Mouse (Mus musculus) spleen, adult 2 months (tissue): Measurements from ENCODE around the gene Tmx2. TPM values are rescaled to one million over a fixed set of nuclear protein-coding genes. Genes with fewer than 3 reads are reported as not detected.
A peak's percentile ranks its signal among the peaks of the same experiment; 100 is the strongest.

ENCODE experiments used
- DNase-seq, 2 experiments: peaks; one replicate each; pipeline versions ENCODE4 v3.0.0 to v3.0.0-alpha.2; 2012 to 2021; ENCODE audit warnings: low spot score in 2 of 2, low read depth in 1 of 2
- H3K27ac ChIP-seq: fragments of 200-500 bp; 2 replicates; pipeline ENCODE4 v1.5.1; 2012; ENCODE audit warnings: low read length, inconsistent platforms; ENCODE audit not compliant: insufficient read depth
- H3K27me3 ChIP-seq: fragments of 200-500 bp; 2 replicates; pipeline ENCODE4 v1.6.1; 2012; ENCODE audit warnings: mild to moderate bottlenecking, moderate library complexity, low read length, inconsistent platforms; ENCODE audit not compliant: control insufficient read depth, insufficient read depth
- H3K36me3 ChIP-seq: fragments of 200-500 bp; 2 replicates; pipeline ENCODE4 v1.6.1; 2012; ENCODE audit warnings: mild to moderate bottlenecking, low read length, inconsistent platforms; ENCODE audit not compliant: control insufficient read depth, insufficient read depth
- H3K4me1 ChIP-seq: fragments of 200-500 bp; 2 replicates; pipeline ENCODE4 v1.6.1; 2011; ENCODE audit warnings: inconsistent platforms; ENCODE audit not compliant: control insufficient read depth, insufficient read depth, insufficient read length
- H3K4me3 ChIP-seq: fragments of 200-500 bp; 2 replicates; pipeline ENCODE4 v1.5.1; 2011; ENCODE audit warnings: mild to moderate bottlenecking, inconsistent platforms; ENCODE audit not compliant: insufficient read depth, insufficient read length; ENCODE audit errors: extremely low read depth
- CTCF ChIP-seq: fragments of 200-500 bp; IDR thresholded peaks from 2 replicates; pipeline ENCODE4 v1.5.1; 2011; ENCODE audit warnings: mild to moderate bottlenecking, inconsistent platforms; ENCODE audit not compliant: insufficient read depth, insufficient read length, insufficient replicate concordance; ENCODE audit errors: extremely low read depth
- POLR2A ChIP-seq: fragments of 200-500 bp; IDR thresholded peaks from 2 replicates; pipeline ENCODE4 v1.6.1; 2011; ENCODE audit warnings: low read depth, low read length, inconsistent platforms
- WGBS: fragments of 180-500 bp; shearing (Covaris S2); methylation state at CpG from one replicate; pipeline ENCODE4 v1.1.7; 2018; 5-methylcytosine and 5-hydroxymethylcytosine counted together
- polyA plus RNA-seq: library from polyadenylated mRNA; depleted of rRNA; stranded (reverse); fragments of >200 nt; gene quantifications from 2 replicates; pipeline ENCODE4 v1.2.3, GENCODE M21; 2012

Tmx2 gene
- polyA plus RNA-seq, 1 experiment = 32.3 TPM

DNA sequence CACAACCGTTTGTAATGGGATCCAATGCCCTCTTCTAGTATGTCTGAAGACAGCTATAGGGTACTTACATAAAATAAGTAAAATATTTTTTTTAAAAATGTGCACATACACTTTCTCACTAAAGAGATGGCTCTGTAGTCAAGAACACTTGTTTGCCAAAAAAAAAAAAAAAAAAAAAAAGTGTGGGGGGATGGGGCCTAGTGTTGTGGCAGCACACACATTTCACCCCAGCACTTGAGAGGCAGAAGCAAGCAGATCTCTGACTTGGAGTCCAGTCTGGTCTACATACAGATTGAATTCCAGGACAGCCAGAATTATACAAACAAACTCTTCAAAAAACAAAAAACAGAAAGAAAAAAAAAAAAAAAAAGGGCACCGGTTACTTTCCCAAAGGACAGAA is 41.8 kb upstream of the Tmx2 start:
- H3K36me3 ChIP-seq = peaks cover 13% of the 10 kb centered on the region
- TF ChIP-seq POLR2A (no peak), CTCF (no peak)
- no peak for DNase-seq
- no peaks in the 10 kb centered on the region for H3K27me3 ChIP-seq
- peaks cover 4% of the 10 kb centered on the region for H3K4me1 ChIP-seq
- H3K27ac ChIP-seq = no peak overlapping the region
- WGBS = 97% methylated on average over 2 of the region's 2 CpGs
- H3K4me3 ChIP-seq = no peak overlapping the region

DNA sequence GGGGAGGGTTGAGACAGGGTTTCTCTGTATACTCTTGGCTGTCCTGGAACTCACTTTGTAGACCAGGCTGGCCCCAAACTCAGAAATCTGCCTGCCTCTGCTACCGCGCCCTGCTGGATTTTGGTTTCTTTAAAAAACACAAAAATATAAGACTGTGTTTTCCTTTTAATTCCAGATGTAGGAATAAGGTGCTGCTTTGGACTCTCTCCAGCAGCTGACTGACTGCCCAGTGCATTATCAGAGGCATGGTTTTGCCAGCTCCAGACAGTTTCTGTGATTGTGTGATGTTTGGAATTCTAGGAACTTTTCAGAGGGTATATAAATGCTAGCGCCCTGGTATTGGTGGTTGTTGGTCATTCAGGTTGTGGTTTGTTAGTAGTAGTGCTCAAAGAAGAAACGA is 38.4 kb upstream of the Tmx2 start:
- H3K27me3 ChIP-seq = no peaks in the 10 kb centered on the region
- peaks cover 3% of the 10 kb centered on the region for H3K4me1 ChIP-seq
- H3K4me3 ChIP-seq = no peak overlapping the region
- TF ChIP-seq POLR2A = no peak
- TF ChIP-seq CTCF = no peak
- no peak overlapping the region for H3K27ac ChIP-seq
- peaks cover 1% of the 10 kb centered on the region; the same call in 1 of the 2 replicates for H3K36me3 ChIP-seq
- DNase-seq = no peak
- 90% methylated on average over 4 of the region's 4 CpGs for WGBS

DNA sequence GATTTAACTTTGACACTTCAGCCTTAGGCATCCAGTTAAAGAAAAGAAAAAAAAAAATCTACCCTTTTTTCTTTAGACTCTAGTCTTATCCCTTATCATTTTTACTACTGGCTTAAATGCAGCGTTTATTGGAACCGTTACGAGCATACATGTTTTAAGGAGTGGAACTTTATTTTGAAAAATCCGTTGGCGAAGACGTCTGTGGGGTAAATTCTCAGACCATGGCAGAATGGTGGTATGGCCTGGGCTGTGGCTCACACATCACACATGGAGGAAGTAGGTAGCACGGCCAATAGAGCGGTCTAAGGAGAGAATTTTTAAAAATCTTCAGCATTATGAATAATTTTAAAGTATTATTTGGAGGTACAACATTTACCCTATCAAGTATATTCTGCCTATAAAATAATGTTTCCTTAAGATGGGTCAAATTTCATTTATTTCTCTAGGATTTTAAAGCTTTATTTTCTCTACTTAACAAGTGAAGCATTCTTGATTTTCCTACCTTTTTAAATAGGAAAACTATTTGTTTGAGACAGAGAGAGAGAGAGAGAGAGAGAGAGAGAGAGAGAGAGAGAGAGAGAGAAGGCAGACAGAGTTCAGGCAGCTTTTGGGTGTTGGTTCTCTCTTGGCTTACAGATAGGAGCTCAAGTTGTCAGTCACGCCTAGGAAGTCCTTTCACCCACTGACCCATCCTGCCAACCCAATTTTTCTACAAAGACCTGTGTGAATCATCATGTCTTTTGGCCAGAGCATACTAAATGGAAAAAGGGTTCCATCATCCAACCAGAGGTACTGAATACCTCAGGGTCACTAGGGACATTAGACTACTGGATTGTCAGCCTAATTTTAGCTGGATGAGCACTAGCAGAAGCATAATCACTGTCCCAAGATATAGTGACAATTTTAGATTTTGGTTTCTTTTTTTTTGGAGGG is 37.7 kb upstream of the Tmx2 start:
- Histone ChIP-seq H3K36me3 (peaks cover 1% of the 10 kb centered on the region; the same call in 1 of the 2 replicates), H3K4me3 (peak overlapping the region; percentile 98; the same call in 1 of the 2 replicates), H3K27ac (peak overlapping the region; percentile 90), H3K4me1 (peaks cover 3% of the 10 kb centered on the region), H3K27me3 (no peaks in the 10 kb centered on the region)
- TF ChIP-seq CTCF (no peak), POLR2A (no peak)
- no peak for DNase-seq
- WGBS = 14% methylated on average over 9 of the region's 9 CpGs

DNA sequence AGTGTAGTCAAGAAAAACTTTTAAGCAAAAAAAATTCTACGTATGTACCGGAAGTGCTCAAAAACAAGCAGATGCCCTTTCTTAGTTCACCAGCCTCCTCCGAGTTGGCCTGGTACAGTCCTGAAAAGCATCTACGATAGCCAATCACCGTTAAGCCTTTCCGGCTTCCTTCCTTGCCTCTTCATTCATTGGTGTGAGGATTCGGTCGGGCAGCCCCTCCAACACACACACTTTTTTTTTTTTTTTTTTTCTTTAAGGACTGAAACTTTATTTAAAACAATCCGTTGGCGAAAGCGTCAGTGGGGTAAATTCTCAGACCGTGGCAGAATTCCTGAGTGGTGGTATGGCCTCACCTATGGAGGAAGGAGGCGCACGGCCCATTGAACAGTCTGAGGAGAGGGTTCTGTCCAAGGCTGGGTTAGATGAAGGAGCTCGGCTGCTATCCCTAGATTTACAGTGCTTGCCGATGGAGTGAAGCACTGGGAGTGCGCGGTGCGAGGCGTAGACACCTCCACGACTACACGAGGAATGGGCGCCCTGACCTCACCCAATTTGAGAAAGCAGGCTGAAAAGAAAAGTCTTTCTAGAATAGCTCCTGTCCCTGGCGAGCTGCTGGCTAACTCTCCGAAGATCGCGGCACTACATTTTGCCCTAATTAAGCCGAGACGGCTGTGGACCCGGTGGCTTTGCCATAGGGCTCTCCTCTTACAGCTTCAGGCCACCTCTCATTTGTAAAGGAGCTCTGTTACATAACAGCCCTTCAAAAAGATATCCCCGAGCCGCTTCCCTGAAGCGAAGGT is 36.8 kb upstream of the Tmx2 start:
- TF ChIP-seq CTCF = no peak
- no peak for TF ChIP-seq POLR2A
- WGBS = under 1% methylated on average over 33 of the region's 33 CpGs
- peak; percentile 74 to 98 for DNase-seq
- Histone ChIP-seq H3K27me3 (no peaks in the 10 kb centered on the region), H3K27ac (peak overlapping the region; percentile 94), H3K4me1 (peaks cover 3% of the 10 kb centered on the region), H3K4me3 (peak overlapping the region; percentile 98), H3K36me3 (peaks cover 2% of the 10 kb centered on the region)

DNA sequence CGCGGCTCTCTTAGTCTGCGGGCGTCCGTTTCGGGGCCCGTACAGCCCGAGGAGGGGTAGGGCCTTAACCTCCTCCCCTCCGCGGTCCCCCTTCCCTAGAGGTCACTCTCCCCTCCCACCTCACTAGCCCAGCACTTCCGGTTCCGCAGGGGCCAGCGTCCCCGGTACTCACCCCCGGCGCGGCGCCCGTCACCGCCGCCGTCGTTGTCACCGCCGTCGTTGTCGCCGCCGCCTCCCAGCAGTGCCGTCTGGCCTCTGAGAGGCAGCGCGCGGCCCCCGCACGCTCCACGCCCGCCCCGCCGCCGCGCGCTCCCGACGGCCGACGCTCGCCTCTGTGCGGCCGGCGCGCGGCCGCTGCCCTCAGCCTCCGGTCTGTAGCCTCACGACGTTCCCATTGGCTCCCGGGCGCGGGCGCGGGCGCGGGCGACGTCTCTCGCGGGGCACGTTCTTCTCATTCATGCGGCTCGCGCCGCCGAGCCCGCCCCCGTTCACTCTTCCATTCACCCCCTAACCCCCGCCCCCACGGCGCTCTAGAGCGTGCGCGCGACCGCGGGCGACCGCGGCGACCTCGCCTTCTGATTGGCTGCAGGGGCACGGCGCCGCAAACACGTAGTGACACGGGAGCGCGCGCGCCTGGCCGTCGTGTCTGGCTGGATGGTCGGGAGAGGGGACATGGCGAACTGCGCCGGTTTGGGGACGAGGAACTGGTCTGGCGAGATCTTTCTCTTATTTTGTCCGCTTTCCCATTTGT is 36.0 kb upstream of the Tmx2 start, which contains the start of gene Zdhhc5:
Gene Zdhhc5, minus strand, starts transcription at position 370 of the 751 bp plus-strand sequence.
- TF ChIP-seq POLR2A (peak; percentile 89), CTCF (no peak)
- peak; percentile 96 to 97 for DNase-seq
- under 1% methylated on average over 104 of the region's 107 CpGs for WGBS
- peaks cover 3% of the 10 kb centered on the region for H3K4me1 ChIP-seq
- peaks cover 6% of the 10 kb centered on the region for H3K36me3 ChIP-seq
- peak within 1 kb of the TSS; percentile 98 for H3K4me3 ChIP-seq
- peak within 1 kb of the TSS; percentile 94 for H3K27ac ChIP-seq
- no peaks in the 10 kb centered on the region for H3K27me3 ChIP-seq

DNA sequence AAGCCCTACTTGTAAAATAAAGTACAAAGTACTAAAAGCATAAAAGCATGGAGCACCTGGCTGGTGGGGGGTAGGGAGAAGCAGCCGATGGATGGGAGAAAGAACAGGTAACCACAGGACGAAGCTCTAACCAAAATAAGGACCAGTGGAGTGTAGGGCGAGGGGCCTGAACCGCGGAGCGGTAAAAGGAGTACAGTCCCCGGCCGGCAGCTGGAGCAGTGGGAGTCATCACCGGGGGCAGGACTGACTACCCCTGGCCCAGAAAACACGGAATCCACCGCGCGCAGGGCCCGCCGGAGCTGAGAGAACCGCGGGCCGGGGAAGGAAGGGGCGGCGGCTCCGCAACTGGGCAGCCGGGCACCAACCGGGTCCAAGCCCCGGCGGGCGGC is 35.5 kb upstream of the Tmx2 start:
- no peak for TF ChIP-seq POLR2A
- no peak for TF ChIP-seq CTCF
- 0% methylated on average over 23 of the region's 26 CpGs for WGBS
- peaks cover 3% of the 10 kb centered on the region for H3K4me1 ChIP-seq
- H3K36me3 ChIP-seq = peaks cover 8% of the 10 kb centered on the region
- DNase-seq = no peak
- H3K4me3 ChIP-seq = peak overlapping the region; percentile 76
- peak overlapping the region; percentile 93 for H3K27ac ChIP-seq
- no peaks in the 10 kb centered on the region for H3K27me3 ChIP-seq
